Mouse (Mus musculus) neural tube, embryonic 12.5 days (tissue): Measurements from ENCODE around the gene Mical3. TPM values are rescaled to one million over a fixed set of nuclear protein-coding genes. Genes with fewer than 3 reads are reported as not detected.

Source experiments
- ATAC-seq: fragments of 200-750 bp; cut with Nextera tagmentation; 2 replicates; pipeline ENCODE4 v1.8.0; 2017; ENCODE audit warnings: low read depth, mild to moderate bottlenecking, moderate TSS enrichment, moderate library complexity; ENCODE audit not compliant: low FRiP score
- H3K27ac ChIP-seq: fragments of 300-500 bp; sonication (generic); 2 replicates; pipeline ENCODE4 v1.5.1; 2016
- H3K27me3 ChIP-seq: fragments of 300-500 bp; sonication (generic); replicated peaks from 2 replicates; pipeline ENCODE4 v1.6.1; 2016; ENCODE audit warnings: mild to moderate bottlenecking
- H3K36me3 ChIP-seq: fragments of 300-500 bp; sonication (generic); 2 replicates; pipeline ENCODE4 v1.6.1; 2016; ENCODE audit warnings: mild to moderate bottlenecking
- H3K4me1 ChIP-seq: fragments of 300-500 bp; sonication (generic); 2 replicates; pipeline ENCODE4 v1.6.1; 2016
- H3K4me2 ChIP-seq: fragments of 300-500 bp; sonication (generic); replicated peaks from 2 replicates; pipeline ENCODE4 v1.6.1; 2016; ENCODE audit warnings: mild to moderate bottlenecking
- H3K4me3 ChIP-seq: fragments of 300-500 bp; sonication (generic); 2 replicates; pipeline ENCODE4 v1.5.1; 2016
- H3K9ac ChIP-seq: fragments of 300-500 bp; sonication (generic); 2 replicates; pipeline ENCODE4 v1.6.1; 2016; ENCODE audit warnings: mild to moderate bottlenecking
- H3K9me3 ChIP-seq: fragments of 300-500 bp; sonication (generic); 2 replicates; pipeline ENCODE4 v1.6.1; 2016; ENCODE audit warnings: mild to moderate bottlenecking
- WGBS: fragments of 180-500 bp; shearing (Covaris S2); methylation state at CpG from one replicate; pipeline ENCODE4 v1.1.7; 2016; 5-methylcytosine and 5-hydroxymethylcytosine counted together
- polyA plus RNA-seq: library from polyadenylated mRNA; unstranded; fragments of >200 nt; fragmentation: Nextera tagmentation; extraction: Ambion mirVana; gene quantifications from 2 replicates; pipeline ENCODE4 v1.2.1, GENCODE M21; 2016

Gene Mical3
- polyA plus RNA-seq, 1 experiment from 2014 or later, result 17.3 TPM

- H3K4me3 ChIP-seq, result no peak overlapping the region
- H3K9me3 ChIP-seq, result no peaks in the 10 kb centered on the region
- H3K27ac ChIP-seq, result no peak overlapping the region
- WGBS, result 85% methylated on average over 7 of the region's 7 CpGs
- H3K9ac ChIP-seq, result no peak overlapping the region
- no peaks in the 10 kb centered on the region for H3K36me3 ChIP-seq
- H3K4me2 ChIP-seq, result no peak overlapping the region
- H3K27me3 ChIP-seq, result no peaks in the 10 kb centered on the region
- H3K4me1 ChIP-seq, result 0 out of 2 replicates have a peak, but pooled peaks cover 5% of the 10 kb centered on the region
- no peak for ATAC-seq
Observed at GRCm38 (mm10) chr6:121073312-121073711, 57.5 kb downstream of the Mical3 start.

- WGBS, result 81% methylated on average over 2 of the region's 2 CpGs
- H3K27me3 ChIP-seq, result no peaks in the 10 kb centered on the region
Observed at GRCm38 (mm10) chr6:121072615-121073014, 58.2 kb downstream of the Mical3 start.

GRCm38 (mm10) chr6:121070584-121071230 is 60.1 kb downstream of the Mical3 start:
- ATAC-seq, result no peak
- Histone ChIP-seq H3K36me3 (no peaks in the 10 kb centered on the region), H3K9me3 (no peaks in the 10 kb centered on the region), H3K4me1 (peaks cover 24% of the 10 kb centered on the region), H3K4me3 (no peak overlapping the region), H3K27me3 (no peaks in the 10 kb centered on the region), H3K4me2 (no peak overlapping the region), H3K27ac (no peak overlapping the region), H3K9ac (no peak overlapping the region)
- 90% methylated on average over 9 of the region's 9 CpGs for WGBS

More at GRCm38 (mm10) chr6:121072615-121073014, 58.2 kb downstream of the Mical3 start:
- peaks cover 10% of the 10 kb centered on the region; the same call in 1 of the 2 replicates for H3K4me1 ChIP-seq
- H3K9ac ChIP-seq, result no peak overlapping the region
- no peak overlapping the region for H3K27ac ChIP-seq
- H3K4me3 ChIP-seq, result no peak overlapping the region
- H3K9me3 ChIP-seq, result no peaks in the 10 kb centered on the region
- no peak overlapping the region for H3K4me2 ChIP-seq
- ATAC-seq, result no peak
- no peaks in the 10 kb centered on the region for H3K36me3 ChIP-seq

GRCm38 (mm10) chr6:121069156-121069555 is 61.6 kb downstream of the Mical3 start:
- peaks cover 35% of the 10 kb centered on the region for H3K4me1 ChIP-seq
- 82% methylated on average over 8 of the region's 8 CpGs for WGBS
- H3K36me3 ChIP-seq, result no peaks in the 10 kb centered on the region
- H3K9me3 ChIP-seq, result no peaks in the 10 kb centered on the region
- H3K4me3 ChIP-seq, result no peak overlapping the region
- ATAC-seq, result no peak
- no peak overlapping the region for H3K4me2 ChIP-seq
- no peak overlapping the region for H3K27ac ChIP-seq
- H3K9ac ChIP-seq, result no peak overlapping the region
- no peaks in the 10 kb centered on the region for H3K27me3 ChIP-seq

GRCm38 (mm10) chr6:121068087-121068464 is 62.7 kb downstream of the Mical3 start:
- Histone ChIP-seq H3K4me2 (no peak overlapping the region), H3K4me1 (peaks cover 40% of the 10 kb centered on the region), H3K9ac (no peak overlapping the region), H3K4me3 (no peak overlapping the region), H3K9me3 (no peaks in the 10 kb centered on the region), H3K36me3 (no peaks in the 10 kb centered on the region), H3K27ac (no peak overlapping the region), H3K27me3 (no peaks in the 10 kb centered on the region)
- no peak for ATAC-seq
- WGBS, result 85% methylated on average over 7 of the region's 7 CpGs

GRCm38 (mm10) chr6:121067426-121068086 is 63.2 kb downstream of the Mical3 start:
- H3K9me3 ChIP-seq, result no peaks in the 10 kb centered on the region
- no peak overlapping the region for H3K27ac ChIP-seq
- no peaks in the 10 kb centered on the region for H3K27me3 ChIP-seq
- no peak for ATAC-seq
- no peaks in the 10 kb centered on the region for H3K36me3 ChIP-seq
- H3K4me1 ChIP-seq, result peaks cover 40% of the 10 kb centered on the region
- H3K9ac ChIP-seq, result no peak overlapping the region
- 66% methylated on average over 11 of the region's 11 CpGs for WGBS
- H3K4me3 ChIP-seq, result no peak overlapping the region
- H3K4me2 ChIP-seq, result no peak overlapping the region

GRCm38 (mm10) chr6:121066761-121067160 is 64.0 kb downstream of the Mical3 start:
- Histone ChIP-seq H3K9ac (no peak overlapping the region), H3K9me3 (no peaks in the 10 kb centered on the region), H3K27me3 (no peaks in the 10 kb centered on the region), H3K36me3 (no peaks in the 10 kb centered on the region), H3K4me2 (no peak overlapping the region), H3K27ac (0 out of 2 replicates have a peak overlapping the region, but pooled peaks have one; percentile 20), H3K4me3 (no peak overlapping the region), H3K4me1 (peaks cover 40% of the 10 kb centered on the region)
- 42% methylated on average over 6 of the region's 6 CpGs for WGBS
- ATAC-seq, result no peak

- H3K36me3 ChIP-seq, result no peaks in the 10 kb centered on the region
- no peaks in the 10 kb centered on the region for H3K9me3 ChIP-seq
- H3K9ac ChIP-seq, result peak overlapping the region; percentile 38
- H3K4me2 ChIP-seq, result 0 out of 2 replicates have a peak overlapping the region, but pooled peaks have one; percentile 19
- H3K27ac ChIP-seq, result peak overlapping the region; percentile 47; the same call in 1 of the 2 replicates
- ATAC-seq, result peak; percentile 80
- WGBS, result 34% methylated on average over 17 of the region's 17 CpGs
- H3K4me1 ChIP-seq, result peaks cover 36% of the 10 kb centered on the region
- no peak overlapping the region for H3K4me3 ChIP-seq
- H3K27me3 ChIP-seq, result no peaks in the 10 kb centered on the region
Observed at GRCm38 (mm10) chr6:121064356-121065015, 66.3 kb downstream of the Mical3 start.

- peaks cover 36% of the 10 kb centered on the region for H3K4me1 ChIP-seq
- H3K4me3 ChIP-seq, result no peak overlapping the region
- H3K36me3 ChIP-seq, result no peaks in the 10 kb centered on the region
- H3K27ac ChIP-seq, result no peak overlapping the region
- ATAC-seq, result no peak
- H3K9me3 ChIP-seq, result no peaks in the 10 kb centered on the region
- WGBS, result 83% methylated on average over 8 of the region's 8 CpGs
- no peak overlapping the region; the same call in 1 of the 2 replicates for H3K9ac ChIP-seq
- no peaks in the 10 kb centered on the region for H3K27me3 ChIP-seq
- no peak overlapping the region for H3K4me2 ChIP-seq
Observed at GRCm38 (mm10) chr6:121063771-121064170, 67.0 kb downstream of the Mical3 start.

GRCm38 (mm10) chr6:121062891-121063408 is 67.8 kb downstream of the Mical3 start:
- no peaks in the 10 kb centered on the region for H3K9me3 ChIP-seq
- H3K4me3 ChIP-seq, result no peak overlapping the region
- no peak overlapping the region for H3K9ac ChIP-seq
- no peak overlapping the region for H3K27ac ChIP-seq
- H3K4me1 ChIP-seq, result peaks cover 34% of the 10 kb centered on the region
- H3K4me2 ChIP-seq, result no peak overlapping the region
- WGBS, result 94% methylated on average over 17 of the region's 17 CpGs
- H3K27me3 ChIP-seq, result no peaks in the 10 kb centered on the region
- H3K36me3 ChIP-seq, result no peaks in the 10 kb centered on the region
- ATAC-seq, result no peak

- H3K27me3 ChIP-seq, result no peaks in the 10 kb centered on the region
- 94% methylated on average over 2 of the region's 2 CpGs for WGBS
- H3K27ac ChIP-seq, result no peak overlapping the region
- no peaks in the 10 kb centered on the region for H3K36me3 ChIP-seq
- H3K4me2 ChIP-seq, result no peak overlapping the region
- no peak overlapping the region for H3K4me3 ChIP-seq
- no peak overlapping the region for H3K9ac ChIP-seq
- H3K4me1 ChIP-seq, result peaks cover 6% of the 10 kb centered on the region
- no peaks in the 10 kb centered on the region for H3K9me3 ChIP-seq
- no peak for ATAC-seq
Observed at GRCm38 (mm10) chr6:121058039-121058438, 72.8 kb downstream of the Mical3 start.
